Mouse (Mus musculus): ENCODE measurements at regions not wholly inside any gene's neighbourhood (a gene's known extent, or its start where the extent isn't known, plus 50 kb on each side); places are given as distances from the start of the nearest gene placed in this dataset.

DNA sequence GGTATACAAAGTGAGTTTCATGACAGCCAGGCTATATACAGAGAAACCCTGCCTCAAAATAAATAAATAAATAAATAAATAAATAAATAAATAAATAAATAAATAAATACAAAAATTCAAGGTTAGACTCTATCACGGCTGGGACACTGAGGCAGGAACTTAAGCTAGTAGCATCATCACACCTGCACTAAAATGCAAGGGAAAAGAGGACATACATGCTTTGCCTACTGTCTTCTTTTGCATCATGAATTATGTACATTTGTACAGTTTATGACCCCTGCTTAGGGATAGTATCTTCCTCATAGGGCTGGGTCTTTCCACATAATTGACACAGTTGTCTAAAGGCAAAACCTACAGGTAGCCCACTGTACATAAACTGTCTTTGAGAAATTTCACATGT, 252.5 kb downstream of the Tpm3-rs7 start:
- DNase-seq: no peak

GRCm38 (mm10) chr14:113590811-113591210, 276.4 kb downstream of the Tpm3-rs7 start:
- peak; percentile 24 for DNase-seq

DNA sequence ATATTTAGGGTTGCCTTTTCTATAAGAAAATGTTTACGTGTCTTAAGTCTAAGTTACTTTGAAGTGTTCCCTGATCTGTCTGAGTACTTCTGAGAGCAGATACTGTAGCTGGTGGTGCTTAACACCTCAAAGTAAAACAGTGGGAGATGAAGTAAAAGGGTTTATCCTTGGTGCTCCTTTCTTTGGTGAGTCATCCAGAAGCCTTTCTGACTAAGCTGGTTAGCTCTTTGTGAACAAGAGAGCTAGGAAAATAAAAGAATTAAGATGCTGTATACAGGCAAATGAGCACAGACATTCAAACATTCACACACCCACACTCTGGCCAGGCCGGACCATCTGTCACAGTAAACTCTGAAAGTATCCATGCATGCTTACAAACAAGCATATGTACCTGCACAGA, 312.7 kb downstream of the Tpm3-rs7 start:
- no peak for DNase-seq

- no peak for DNase-seq
These were observed 336.9 kb downstream of the Tpm3-rs7 start for GRCm38 (mm10) chr14:113651296-113651695.

GRCm38 (mm10) chr14:113656864-113657263, 342.5 kb downstream of the Tpm3-rs7 start:
- DNase-seq: no peak

GRCm38 (mm10) chr14:113668660-113669059, 354.3 kb downstream of the Tpm3-rs7 start:
- DNase-seq: no peak

- DNase-seq: no peak
These were observed 355.0 kb downstream of the Tpm3-rs7 start for GRCm38 (mm10) chr14:113669386-113669785.

- no peak for DNase-seq
These were observed 396.5 kb downstream of the Tpm3-rs7 start for GRCm38 (mm10) chr14:113710953-113711352.

All from gastrocnemius, postnatal 25 days (tissue).